Mouse (Mus musculus): ENCODE results near the gene Fam83c. TPM values are rescaled to one million over a fixed set of nuclear protein-coding genes. Genes with fewer than 3 reads are reported as not detected.

Fam83c gene
- polyA plus RNA-seq, 1 experiment from 2014 or later = not detected

DNA sequence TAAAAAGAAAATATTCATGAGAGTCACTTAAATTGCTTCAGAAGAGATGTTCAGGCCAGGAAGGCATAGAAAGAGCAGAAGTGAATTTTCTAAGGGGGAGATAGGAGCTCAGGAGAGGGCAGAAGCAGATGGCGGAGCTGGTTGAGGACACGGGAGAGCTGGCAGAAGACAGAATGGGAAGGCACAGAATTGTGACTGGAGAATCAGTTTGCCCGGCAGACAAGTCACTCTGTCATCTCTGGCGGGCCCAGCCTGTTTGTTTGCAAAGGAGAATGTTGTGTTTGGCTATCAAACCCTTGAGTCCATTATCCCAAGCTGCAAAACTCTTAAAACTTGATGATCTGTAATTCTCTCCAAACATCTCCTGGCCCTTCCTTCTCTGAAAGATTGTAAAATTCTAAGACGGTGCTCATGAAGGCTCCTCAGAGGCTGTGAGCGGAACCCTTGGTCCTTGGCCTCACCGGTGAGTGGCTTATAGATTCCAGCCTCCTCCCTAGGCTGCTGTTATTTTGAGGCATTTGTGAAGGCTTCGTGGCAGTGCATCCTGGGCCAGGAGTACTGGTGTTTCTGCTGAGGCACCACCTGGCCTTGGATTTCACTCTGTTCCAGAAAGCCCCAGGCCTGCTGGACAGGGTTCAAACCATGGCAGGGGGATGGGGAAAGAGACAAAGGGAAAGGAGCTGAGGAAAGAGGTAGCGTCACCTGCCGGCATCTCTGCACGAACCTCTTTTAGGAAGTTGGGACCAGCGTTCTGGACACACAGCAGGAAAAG, 39.8 kb downstream of the Fam83c start:
- no peak overlapping the region for H3K4me3 ChIP-seq (ENCODE audit: inconsistent target)
- no peak overlapping the region for H3K27ac ChIP-seq
- WGBS (ENCODE audit: missing documents) = 95% methylated on average over 12 of the region's 12 CpGs
- no peaks in the 10 kb centered on the region for H3K79me2 ChIP-seq (ENCODE audit: inconsistent target)
- H3K36me3 ChIP-seq (ENCODE audit: inconsistent target) = no peaks in the 10 kb centered on the region

GRCm38 (mm10) chr2:155792899-155793298, 41.8 kb downstream of the Fam83c start:
- H3K4me3 ChIP-seq (ENCODE audit: inconsistent target) = no peak overlapping the region
- no peak overlapping the region for H3K27ac ChIP-seq
- no peaks in the 10 kb centered on the region for H3K36me3 ChIP-seq (ENCODE audit: inconsistent target)
- no peaks in the 10 kb centered on the region for H3K79me2 ChIP-seq (ENCODE audit: inconsistent target)
- WGBS (ENCODE audit: missing documents) = 27% methylated on average over 12 of the region's 12 CpGs

GRCm38 (mm10) chr2:155787949-155788931, 46.4 kb downstream of the Fam83c start:
- no peak overlapping the region for H3K27ac ChIP-seq
- WGBS (ENCODE audit: missing documents) = 65% methylated on average over 18 of the region's 18 CpGs
- no peak overlapping the region for H3K4me3 ChIP-seq (ENCODE audit: inconsistent target)
- H3K79me2 ChIP-seq (ENCODE audit: inconsistent target) = no peaks in the 10 kb centered on the region
- H3K36me3 ChIP-seq (ENCODE audit: inconsistent target) = no peaks in the 10 kb centered on the region

DNA sequence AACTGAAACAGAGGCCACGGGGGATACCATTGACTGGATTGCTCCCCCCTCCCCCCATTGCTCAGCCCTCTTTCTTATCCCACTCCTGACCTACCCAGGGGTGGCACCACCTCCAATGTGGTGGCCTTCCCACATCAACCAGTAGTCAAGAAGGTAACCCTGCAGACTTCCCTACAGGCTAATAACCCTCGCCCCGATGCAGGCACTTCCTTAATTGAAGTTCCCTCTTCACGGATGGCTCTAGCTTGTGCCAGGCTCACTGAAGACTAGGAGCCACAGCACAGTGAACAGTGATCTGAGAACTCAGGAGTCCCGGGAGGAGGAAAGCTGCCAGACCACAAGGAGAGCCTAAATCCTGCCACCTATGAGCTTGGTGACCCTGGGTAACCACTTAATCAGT, 47.7 kb downstream of the Fam83c start:
- Histone ChIP-seq H3K36me3 (ENCODE audit: inconsistent target) (no peaks in the 10 kb centered on the region), H3K4me3 (ENCODE audit: inconsistent target) (no peak overlapping the region), H3K27ac (no peak overlapping the region), H3K79me2 (ENCODE audit: inconsistent target) (no peaks in the 10 kb centered on the region)
- WGBS (ENCODE audit: missing documents) = 19% methylated on average over 5 of the region's 5 CpGs

GRCm38 (mm10) chr2:155784534-155784933, 50.1 kb downstream of the Fam83c start:
- H3K36me3 ChIP-seq (ENCODE audit: inconsistent target) = no peaks in the 10 kb centered on the region
- no peak overlapping the region for H3K4me3 ChIP-seq (ENCODE audit: inconsistent target)
- no peak overlapping the region for H3K27ac ChIP-seq
- WGBS (ENCODE audit: missing documents) = 75% methylated on average over 6 of the region's 6 CpGs
- H3K79me2 ChIP-seq (ENCODE audit: inconsistent target) = no peaks in the 10 kb centered on the region

DNA sequence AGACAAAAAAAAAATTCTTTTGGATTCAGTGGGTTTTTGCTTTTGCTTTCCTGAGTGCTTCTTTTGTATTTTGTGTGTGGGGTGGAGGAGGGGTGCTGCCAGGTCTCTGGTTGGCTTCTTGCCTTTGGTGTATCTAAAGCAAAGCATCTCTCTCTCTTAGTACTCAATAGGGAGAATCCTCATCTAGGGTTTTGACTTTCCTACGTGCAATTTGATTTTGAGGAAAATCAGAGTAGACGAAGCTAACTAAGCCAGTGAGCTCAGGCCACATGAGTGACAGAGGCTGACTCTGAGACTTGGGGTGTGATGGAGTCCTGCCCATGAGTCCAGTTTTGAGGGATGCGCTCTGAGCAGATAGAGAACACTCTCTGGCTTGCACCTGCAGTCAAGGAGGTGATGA, 55.1 kb downstream of the Fam83c start:
- Histone ChIP-seq H3K36me3 (ENCODE audit: inconsistent target) (no peaks in the 10 kb centered on the region), H3K79me2 (ENCODE audit: inconsistent target) (no peaks in the 10 kb centered on the region), H3K4me3 (ENCODE audit: inconsistent target) (no peak overlapping the region), H3K27ac (no peak overlapping the region)
- WGBS (ENCODE audit: missing documents) = 81% methylated on average over 3 of the region's 3 CpGs

DNA sequence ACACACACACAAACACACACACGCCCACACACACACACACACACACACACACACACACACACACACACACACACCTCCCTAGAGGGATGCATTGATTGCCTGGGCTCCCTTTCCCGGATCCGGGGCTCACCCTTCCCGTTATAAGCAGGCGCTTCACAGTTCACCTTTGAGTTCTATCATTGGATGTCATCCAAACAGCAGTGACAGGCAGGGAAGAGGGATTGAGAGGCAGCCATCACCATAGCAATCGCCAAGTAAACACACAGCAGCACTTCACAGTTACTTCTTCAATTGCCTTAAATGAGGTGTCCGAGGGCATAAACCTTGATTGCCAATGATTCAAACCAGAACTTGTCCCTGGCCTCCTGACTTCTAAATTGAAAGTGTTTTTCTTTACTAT, 55.6 kb downstream of the Fam83c start:
- no peaks in the 10 kb centered on the region for H3K36me3 ChIP-seq (ENCODE audit: inconsistent target)
- H3K79me2 ChIP-seq (ENCODE audit: inconsistent target) = no peaks in the 10 kb centered on the region
- 47% methylated on average over 5 of the region's 7 CpGs for WGBS (ENCODE audit: missing documents)
- H3K4me3 ChIP-seq (ENCODE audit: inconsistent target) = no peak overlapping the region
- no peak overlapping the region for H3K27ac ChIP-seq

- H3K36me3 ChIP-seq (ENCODE audit: inconsistent target) = no peaks in the 10 kb centered on the region
- no peaks in the 10 kb centered on the region for H3K79me2 ChIP-seq (ENCODE audit: inconsistent target)
- WGBS (ENCODE audit: missing documents) = 76% methylated on average over 6 of the region's 6 CpGs
- H3K27ac ChIP-seq = no peak overlapping the region
- no peak overlapping the region for H3K4me3 ChIP-seq (ENCODE audit: inconsistent target)
Measured at GRCm38 (mm10) chr2:155778004-155778403, 56.6 kb downstream of the Fam83c start.

DNA sequence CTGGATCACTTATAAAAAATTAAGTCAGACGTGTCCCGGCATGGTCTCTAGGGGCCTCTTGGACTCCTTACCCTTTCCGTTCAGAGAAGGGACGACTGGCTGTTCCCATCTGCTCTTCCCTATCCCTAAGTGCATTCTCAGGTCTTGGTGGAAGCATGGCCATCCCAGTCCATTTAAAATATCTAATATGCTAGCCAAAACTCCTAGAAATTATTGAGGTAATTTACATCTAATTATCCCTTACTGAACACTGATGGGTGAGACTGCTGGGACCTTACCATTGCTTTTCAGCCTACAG, 57.0 kb downstream of the Fam83c start:
- Histone ChIP-seq H3K4me3 (ENCODE audit: inconsistent target) (no peak overlapping the region), H3K36me3 (ENCODE audit: inconsistent target) (no peaks in the 10 kb centered on the region), H3K79me2 (ENCODE audit: inconsistent target) (no peaks in the 10 kb centered on the region), H3K27ac (no peak overlapping the region)
- 86% methylated on average over 4 of the region's 4 CpGs for whole genome bisulfite sequencing (ENCODE audit: missing documents)

Other genes starting within 250 kb of the Fam83c start
- gene Gss, start 242.0 kb downstream of the Fam83c start, polyA plus RNA-seq (2018) = 13.3 to 14.6 TPM (median 14.0 TPM) in 3 replicates
- gene Myh7b, start 223.6 kb downstream of the Fam83c start, polyA plus RNA-seq (2018) = not detected in 3 replicates
- 75.1 to 96.9 TPM (median 95.0 TPM) in 3 replicates for gene Trpc4ap, start 142.5 kb downstream of the Fam83c start, polyA plus RNA-seq (2018)
- gene Edem2, start 105.4 kb downstream of the Fam83c start, polyA plus RNA-seq (2018) = 36.4 to 53.2 TPM (median 42.4 TPM) in 3 replicates
- not detected in 3 replicates for gene Gm17581, start 99.0 kb downstream of the Fam83c start, polyA plus RNA-seq (2018)
- gene Procr, start 83.7 kb downstream of the Fam83c start, polyA plus RNA-seq (2018) = 2.1 to 2.6 TPM (median 2.5 TPM) in 3 replicates
- gene Mmp24, start 59.5 kb downstream of the Fam83c start, polyA plus RNA-seq (2018) = 0.04 TPM in 1 of 3 replicates, not detected in the others
- gene BC029722, start 15.4 kb downstream of the Fam83c start, polyA plus RNA-seq (2018) = 37.9 to 45.5 TPM (median 39.4 TPM) in 3 replicates
- gene Eif6, start 7.9 kb downstream of the Fam83c start, polyA plus RNA-seq (2018) = 20.9 to 79.0 TPM (median 44.6 TPM) in 3 replicates
- gene Uqcc1, start 95.5 kb upstream of the Fam83c start, polyA plus RNA-seq (2018) = 27.3 to 47.7 TPM (median 28.7 TPM) in 3 replicates
- gene Gm15557, start 105.9 kb upstream of the Fam83c start, polyA plus RNA-seq (2018) = not detected in 3 replicates
- not detected in 3 replicates for gene Gdf5, start 110.5 kb upstream of the Fam83c start, polyA plus RNA-seq (2018)
- 55.2 to 100 TPM (median 84.4 TPM) in 3 replicates for gene Cep250, start 121.6 kb upstream of the Fam83c start, polyA plus RNA-seq (2018)
- 0.32 to 1.0 TPM (median 0.37 TPM) in 3 replicates for gene 6430550D23Rik, start 173.1 kb upstream of the Fam83c start, polyA plus RNA-seq (2018)
- gene Ergic3, start 173.2 kb upstream of the Fam83c start, polyA plus RNA-seq (2018) = 160 to 212 TPM (median 187 TPM) in 3 replicates
- not detected in 3 replicates for gene Fer1l4, start 218.1 kb upstream of the Fam83c start, polyA plus RNA-seq (2018)
- gene Spag4, start 230.3 kb upstream of the Fam83c start, polyA plus RNA-seq (2018) = 0.35 TPM in 1 of 3 replicates, not detected in the others